Mouse (Mus musculus): ENCODE data around the gene Tmem159. TPM values are rescaled to one million over a fixed set of nuclear protein-coding genes. Genes with fewer than 3 reads are reported as not detected.

Gene Tmem159
- polyA plus RNA-seq (2014; fragmentation: Nextera tagmentation; extraction: Ambion mirVana), result 26.7 and 27.6 TPM in 2 replicates

DNA sequence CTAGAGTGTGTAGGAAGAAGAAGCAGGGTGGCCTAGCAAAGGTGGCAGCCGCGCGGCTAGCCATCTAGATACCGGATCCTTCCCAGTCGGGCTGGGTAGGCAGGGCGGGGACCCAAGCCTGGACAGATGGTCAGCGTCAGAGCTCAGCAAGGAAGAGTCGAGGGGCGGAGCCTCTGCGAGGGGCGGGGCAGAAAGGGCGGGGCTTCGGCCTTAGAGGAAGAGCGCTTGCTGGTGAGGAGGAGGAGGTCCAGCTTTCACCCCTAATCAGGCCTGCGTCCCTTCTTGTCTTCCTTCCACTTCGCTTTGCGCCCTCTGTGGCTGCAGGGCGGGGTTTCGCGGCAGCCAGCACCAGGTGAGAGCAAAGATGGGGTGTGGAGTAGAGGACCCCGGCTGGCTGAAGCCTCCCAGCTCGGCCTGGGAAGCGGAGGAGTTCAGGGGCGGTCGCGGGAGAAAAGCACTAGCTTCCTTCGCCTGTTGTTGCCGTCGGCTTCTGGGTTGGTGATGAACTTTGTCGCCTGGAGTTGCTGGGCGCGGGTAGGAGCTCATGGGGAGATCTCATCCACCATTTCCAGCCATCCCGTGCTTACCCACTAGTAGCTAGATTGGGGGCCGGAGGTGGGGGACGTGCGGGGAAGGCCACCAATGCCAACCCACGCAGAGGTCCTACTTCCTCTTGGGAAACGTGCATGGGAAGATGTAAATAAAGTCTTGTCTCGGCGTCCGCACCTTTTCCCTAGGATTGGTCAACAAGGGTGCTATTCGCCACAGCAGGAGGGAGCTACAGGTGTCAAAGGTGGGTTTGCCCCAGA, at the start of gene Tmem159:
TSS of gene Tmem159 (plus strand) at position 190 of the 809 bp plus-strand sequence.
- DNase-seq (ENCODE audit: low spot score), result peak; percentile 90
- ATAC-seq (replicated peaks; ENCODE audit: insufficient number of reproducible peaks, low FRiP score, low TSS enrichment, low read depth), result peak; percentile 85
- H3K27ac ChIP-seq (replicated peaks; ENCODE audit: low read depth, low read length), result no peak within 1 kb of the TSS
- H3K9me3 ChIP-seq (replicated peaks; ENCODE audit: control insufficient read depth, low read length), result no peaks in the 10 kb centered on the region
- H3K9ac ChIP-seq (replicated peaks; ENCODE audit: low read length), result peak within 1 kb of the TSS; percentile 58
- peak within 1 kb of the TSS; percentile 58 for H3K4me3 ChIP-seq (ENCODE audit: low read depth, low read length)
- no peaks in the 10 kb centered on the region for H3K4me1 ChIP-seq (ENCODE audit: control insufficient read depth, insufficient read depth, low read length)
- peak within 1 kb of the TSS; percentile 87 for H3K4me2 ChIP-seq (ENCODE audit: low read depth, low read length)
- WGBS, result under 1% methylated on average over 42 of the region's 42 CpGs
- H3K27me3 ChIP-seq (ENCODE audit: control insufficient read depth, insufficient read depth, low read length), result no peaks in the 10 kb centered on the region
- no peaks in the 10 kb centered on the region for H3K36me3 ChIP-seq (replicated peaks; ENCODE audit: control insufficient read depth, insufficient read depth, low read depth, low read length)

GRCm38 (mm10) chr7:120054016-120054415, 48.1 kb upstream of the Tmem159 start:
- no peak for DNase-seq (ENCODE audit: low spot score)
- H3K27me3 ChIP-seq (ENCODE audit: control insufficient read depth, insufficient read depth, low read length), result no peaks in the 10 kb centered on the region
- H3K9me3 ChIP-seq (replicated peaks; ENCODE audit: control insufficient read depth, low read length), result no peaks in the 10 kb centered on the region
- no peaks in the 10 kb centered on the region for H3K4me1 ChIP-seq (ENCODE audit: control insufficient read depth, insufficient read depth, low read length)
- WGBS, result 48% methylated on average over 2 of the region's 2 CpGs
- no peak overlapping the region for H3K4me3 ChIP-seq (ENCODE audit: low read depth, low read length)
- H3K27ac ChIP-seq (replicated peaks; ENCODE audit: low read depth, low read length), result no peak overlapping the region
- H3K4me2 ChIP-seq (ENCODE audit: low read depth, low read length), result no peak overlapping the region
- H3K9ac ChIP-seq (replicated peaks; ENCODE audit: low read length), result no peak overlapping the region
- H3K36me3 ChIP-seq (replicated peaks; ENCODE audit: control insufficient read depth, insufficient read depth, low read depth, low read length), result no peaks in the 10 kb centered on the region
- ATAC-seq (replicated peaks; ENCODE audit: insufficient number of reproducible peaks, low FRiP score, low TSS enrichment, low read depth), result no peak

DNA sequence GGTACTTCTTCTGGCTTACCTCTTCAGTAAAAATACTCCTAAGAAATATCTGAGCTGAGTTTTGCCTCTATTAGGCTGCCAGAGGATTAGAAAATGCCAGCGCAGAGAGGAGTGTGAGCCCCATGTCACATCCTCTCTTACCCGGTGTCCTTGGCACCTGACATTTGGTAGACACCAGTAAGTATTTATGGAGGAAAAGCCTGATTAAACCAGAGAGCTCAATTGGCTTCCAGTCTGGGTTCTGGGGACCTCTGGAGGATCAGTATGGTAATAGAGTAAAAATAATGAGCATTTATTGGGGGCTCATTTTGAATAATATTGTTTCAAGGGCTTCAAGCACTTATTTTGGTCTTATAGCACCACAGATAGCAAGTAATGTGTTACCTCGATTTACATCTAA, 46.7 kb upstream of the Tmem159 start:
- no peaks in the 10 kb centered on the region for H3K36me3 ChIP-seq (replicated peaks; ENCODE audit: control insufficient read depth, insufficient read depth, low read depth, low read length)
- DNase-seq (ENCODE audit: low spot score), result no peak
- 90% methylated on average over 3 of the region's 3 CpGs for WGBS

GRCm38 (mm10) chr7:120064045-120064444, 38.1 kb upstream of the Tmem159 start:
- no peak for ATAC-seq (replicated peaks; ENCODE audit: insufficient number of reproducible peaks, low FRiP score, low TSS enrichment, low read depth)
- DNase-seq (ENCODE audit: low spot score), result no peak
- Histone ChIP-seq H3K4me1 (ENCODE audit: control insufficient read depth, insufficient read depth, low read length) (no peaks in the 10 kb centered on the region), H3K36me3 (replicated peaks; ENCODE audit: control insufficient read depth, insufficient read depth, low read depth, low read length) (no peaks in the 10 kb centered on the region), H3K4me3 (ENCODE audit: low read depth, low read length) (no peak overlapping the region), H3K27ac (replicated peaks; ENCODE audit: low read depth, low read length) (no peak overlapping the region), H3K27me3 (ENCODE audit: control insufficient read depth, insufficient read depth, low read length) (no peaks in the 10 kb centered on the region), H3K4me2 (ENCODE audit: low read depth, low read length) (no peak overlapping the region), H3K9ac (replicated peaks; ENCODE audit: low read length) (no peak overlapping the region), H3K9me3 (replicated peaks; ENCODE audit: control insufficient read depth, low read length) (no peaks in the 10 kb centered on the region)
- 84% methylated on average over 1 of the region's 1 CpGs for WGBS

More for the DNA sequence above, 46.7 kb upstream of the Tmem159 start:
- Histone ChIP-seq H3K4me3 (ENCODE audit: low read depth, low read length) (no peak overlapping the region), H3K4me2 (ENCODE audit: low read depth, low read length) (no peak overlapping the region), H3K4me1 (ENCODE audit: control insufficient read depth, insufficient read depth, low read length) (no peaks in the 10 kb centered on the region), H3K27me3 (ENCODE audit: control insufficient read depth, insufficient read depth, low read length) (no peaks in the 10 kb centered on the region), H3K27ac (replicated peaks; ENCODE audit: low read depth, low read length) (no peak overlapping the region), H3K9ac (replicated peaks; ENCODE audit: low read length) (no peak overlapping the region), H3K9me3 (replicated peaks; ENCODE audit: control insufficient read depth, low read length) (no peaks in the 10 kb centered on the region)
- ATAC-seq (replicated peaks; ENCODE audit: insufficient number of reproducible peaks, low FRiP score, low TSS enrichment, low read depth), result no peak

DNA sequence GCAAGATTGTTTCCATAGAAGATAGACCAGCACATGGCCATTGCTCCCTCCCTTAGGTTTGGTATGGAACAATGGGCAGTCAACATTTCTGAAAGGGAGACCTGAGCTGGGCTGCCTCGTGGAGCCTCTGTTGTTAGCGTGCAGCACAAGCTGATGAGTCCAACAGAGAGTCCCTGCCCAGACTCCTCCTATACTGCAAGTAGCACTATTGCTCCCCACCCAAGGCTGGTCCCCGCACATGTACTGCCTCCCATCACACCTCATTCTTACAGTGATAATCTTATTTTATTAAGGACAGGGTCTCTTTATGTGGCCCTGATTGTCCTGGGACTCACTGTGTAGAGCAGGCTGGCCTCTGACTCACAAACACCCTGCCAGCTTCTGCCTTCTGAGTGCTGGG, 34.0 kb upstream of the Tmem159 start:
- no peaks in the 10 kb centered on the region for H3K4me1 ChIP-seq (ENCODE audit: control insufficient read depth, insufficient read depth, low read length)
- H3K9me3 ChIP-seq (replicated peaks; ENCODE audit: control insufficient read depth, low read length), result no peaks in the 10 kb centered on the region
- 88% methylated on average over 3 of the region's 3 CpGs for WGBS
- no peak overlapping the region for H3K9ac ChIP-seq (replicated peaks; ENCODE audit: low read length)
- H3K4me3 ChIP-seq (ENCODE audit: low read depth, low read length), result no peak overlapping the region
- H3K27me3 ChIP-seq (ENCODE audit: control insufficient read depth, insufficient read depth, low read length), result no peaks in the 10 kb centered on the region
- ATAC-seq (replicated peaks; ENCODE audit: insufficient number of reproducible peaks, low FRiP score, low TSS enrichment, low read depth), result no peak
- no peak for DNase-seq (ENCODE audit: low spot score)
- H3K36me3 ChIP-seq (replicated peaks; ENCODE audit: control insufficient read depth, insufficient read depth, low read depth, low read length), result no peaks in the 10 kb centered on the region
- no peak overlapping the region for H3K4me2 ChIP-seq (ENCODE audit: low read depth, low read length)
- H3K27ac ChIP-seq (replicated peaks; ENCODE audit: low read depth, low read length), result no peak overlapping the region

GRCm38 (mm10) chr7:120069164-120069563, 33.0 kb upstream of the Tmem159 start:
- no peaks in the 10 kb centered on the region for H3K9me3 ChIP-seq (replicated peaks; ENCODE audit: control insufficient read depth, low read length)
- H3K36me3 ChIP-seq (replicated peaks; ENCODE audit: control insufficient read depth, insufficient read depth, low read depth, low read length), result no peaks in the 10 kb centered on the region
- no peaks in the 10 kb centered on the region for H3K27me3 ChIP-seq (ENCODE audit: control insufficient read depth, insufficient read depth, low read length)
- no peak overlapping the region for H3K9ac ChIP-seq (replicated peaks; ENCODE audit: low read length)
- no peak for DNase-seq (ENCODE audit: low spot score)
- no peak overlapping the region for H3K4me3 ChIP-seq (ENCODE audit: low read depth, low read length)
- no peak overlapping the region for H3K27ac ChIP-seq (replicated peaks; ENCODE audit: low read depth, low read length)
- 42% methylated on average over 3 of the region's 3 CpGs for WGBS
- 0 out of 2 replicates have a peak, but pooled peaks have one; percentile 18 for ATAC-seq (replicated peaks; ENCODE audit: insufficient number of reproducible peaks, low FRiP score, low TSS enrichment, low read depth)
- no peaks in the 10 kb centered on the region for H3K4me1 ChIP-seq (ENCODE audit: control insufficient read depth, insufficient read depth, low read length)
- H3K4me2 ChIP-seq (ENCODE audit: low read depth, low read length), result no peak overlapping the region

DNA sequence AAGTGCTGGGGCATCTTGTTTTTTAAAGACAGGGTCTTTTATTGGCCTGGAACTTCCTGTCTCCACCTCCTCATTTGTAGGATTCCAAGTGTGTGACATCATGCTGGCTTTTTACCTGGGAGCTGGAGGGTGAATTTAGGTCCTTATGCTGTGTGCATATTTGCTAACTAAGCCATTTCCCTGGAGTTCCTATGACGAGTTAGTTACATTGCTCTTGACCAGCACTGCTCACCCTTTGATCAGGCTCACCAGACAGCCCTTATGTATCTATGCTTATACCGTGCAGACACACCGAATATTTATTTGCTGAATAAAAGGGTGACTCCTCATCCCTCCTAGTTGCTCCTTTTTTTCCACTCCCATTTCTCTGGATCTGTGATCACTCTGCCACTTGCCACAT, 22.0 kb upstream of the Tmem159 start:
- Histone ChIP-seq H3K27me3 (ENCODE audit: control insufficient read depth, insufficient read depth, low read length) (no peaks in the 10 kb centered on the region), H3K4me1 (ENCODE audit: control insufficient read depth, insufficient read depth, low read length) (no peaks in the 10 kb centered on the region), H3K36me3 (replicated peaks; ENCODE audit: control insufficient read depth, insufficient read depth, low read depth, low read length) (no peaks in the 10 kb centered on the region), H3K27ac (replicated peaks; ENCODE audit: low read depth, low read length) (no peak overlapping the region), H3K9ac (replicated peaks; ENCODE audit: low read length) (no peak overlapping the region), H3K4me3 (ENCODE audit: low read depth, low read length) (no peak overlapping the region), H3K9me3 (replicated peaks; ENCODE audit: control insufficient read depth, low read length) (no peaks in the 10 kb centered on the region), H3K4me2 (ENCODE audit: low read depth, low read length) (no peak overlapping the region)
- no peak for DNase-seq (ENCODE audit: low spot score)
- 74% methylated on average over 3 of the region's 3 CpGs for WGBS
- ATAC-seq (replicated peaks; ENCODE audit: insufficient number of reproducible peaks, low FRiP score, low TSS enrichment, low read depth), result no peak

- H3K9ac ChIP-seq (replicated peaks; ENCODE audit: low read length), result no peak overlapping the region
- WGBS, result 24% methylated on average over 5 of the region's 5 CpGs
- H3K9me3 ChIP-seq (replicated peaks; ENCODE audit: control insufficient read depth, low read length), result no peaks in the 10 kb centered on the region
- H3K4me2 ChIP-seq (ENCODE audit: low read depth, low read length), result no peak overlapping the region
- H3K27me3 ChIP-seq (ENCODE audit: control insufficient read depth, insufficient read depth, low read length), result no peaks in the 10 kb centered on the region
- DNase-seq (ENCODE audit: low spot score) (peak; percentile 26), ATAC-seq (replicated peaks; ENCODE audit: insufficient number of reproducible peaks, low FRiP score, low TSS enrichment, low read depth) (0 out of 2 replicates have a peak, but pooled peaks have one; percentile 42)
- H3K4me1 ChIP-seq (ENCODE audit: control insufficient read depth, insufficient read depth, low read length), result no peaks in the 10 kb centered on the region
- no peak overlapping the region for H3K27ac ChIP-seq (replicated peaks; ENCODE audit: low read depth, low read length)
- no peak overlapping the region for H3K4me3 ChIP-seq (ENCODE audit: low read depth, low read length)
- H3K36me3 ChIP-seq (replicated peaks; ENCODE audit: control insufficient read depth, insufficient read depth, low read depth, low read length), result no peaks in the 10 kb centered on the region
Measured at GRCm38 (mm10) chr7:120093033-120093432, 9.1 kb upstream of the Tmem159 start.

Data from embryonic facial prominence, embryonic 11.5 days (tissue).